Mouse (Mus musculus) megakaryocyte progenitor cell, adult 5-6 weeks (primary cell): ENCODE data around the gene Plscr1. TPM values are rescaled to one million over a fixed set of nuclear protein-coding genes. Genes with fewer than 3 reads are reported as not detected.

Experiments
- ATAC-seq: replicated peaks from 2 replicates; pipeline ENCODE4 v1.8.0; 2016; ENCODE audit warnings: mild to moderate bottlenecking, moderate TSS enrichment, inconsistent platforms; ENCODE audit not compliant: poor library complexity
- total RNA-seq, 2 experiments: library from RNA; stranded (forward) in 1 of 2; stranded (reverse) in 1 of 2; fragments of 157-497, 149-512 nt in 1 of 2; fragments of 200-1000 nt in 1 of 2; gene quantifications; 2 replicates each; pipeline versions ENCODE4 v1.2.3 to v1.2.4; 2015 to 2017

The Plscr1 gene
- total RNA-seq, 2 experiments from 2014 or later, result 28.2 to 65.8 TPM

- no peak for ATAC-seq
Measured at GRCm38 (mm10) chr9:92253585-92254321, 4.2 kb downstream of the Plscr1 start.

- peak; percentile 66 for ATAC-seq
Measured at GRCm38 (mm10) chr9:92260481-92261159, 11.1 kb downstream of the Plscr1 start.

GRCm38 (mm10) chr9:92265719-92266118, 16.2 kb downstream of the Plscr1 start:
- peak; percentile 35 for ATAC-seq

GRCm38 (mm10) chr9:92266558-92267171, 17.1 kb downstream of the Plscr1 start:
- ATAC-seq, result no peak

GRCm38 (mm10) chr9:92267732-92268131, 18.2 kb downstream of the Plscr1 start:
- no peak for ATAC-seq

- ATAC-seq, result peak; percentile 71
Measured at GRCm38 (mm10) chr9:92269829-92270404, 20.4 kb downstream of the Plscr1 start.

- no peak for ATAC-seq
Measured at GRCm38 (mm10) chr9:92270927-92271326, 21.4 kb downstream of the Plscr1 start.

- no peak for ATAC-seq
Measured at GRCm38 (mm10) chr9:92272650-92273049, 23.1 kb downstream of the Plscr1 start.

- no peak for ATAC-seq
Measured at GRCm38 (mm10) chr9:92273271-92273670, 23.7 kb downstream of the Plscr1 start.

- ATAC-seq, result peak; percentile 61
Measured at GRCm38 (mm10) chr9:92273956-92274762, 24.6 kb downstream of the Plscr1 start.

GRCm38 (mm10) chr9:92275486-92276207, 26.1 kb downstream of the Plscr1 start, which contains the start of gene Plscr2:
Gene Plscr2, plus strand, starts transcription at chr9:92275602.
- ATAC-seq, result no peak

GRCm38 (mm10) chr9:92276360-92276759, 26.8 kb downstream of the Plscr1 start:
- ATAC-seq, result peak; percentile 68

- ATAC-seq, result no peak
Measured at GRCm38 (mm10) chr9:92280048-92280447, 30.5 kb downstream of the Plscr1 start.

GRCm38 (mm10) chr9:92282563-92283171, 33.1 kb downstream of the Plscr1 start:
- ATAC-seq, result 0 out of 2 replicates have a peak, but pooled peaks have one; percentile 26

- ATAC-seq, result peak; percentile 95
Measured at GRCm38 (mm10) chr9:92289675-92290074, 40.1 kb downstream of the Plscr1 start.

GRCm38 (mm10) chr9:92292169-92292568, 42.6 kb downstream of the Plscr1 start:
- ATAC-seq, result no peak

- no peak for ATAC-seq
Measured at GRCm38 (mm10) chr9:92292922-92293321, 43.4 kb downstream of the Plscr1 start.

GRCm38 (mm10) chr9:92293560-92294548, 44.3 kb downstream of the Plscr1 start:
- no peak for ATAC-seq
